Mouse (Mus musculus): ENCODE measurements at regions not wholly inside any gene's neighbourhood (a gene's known extent, or its start where the extent isn't known, plus 50 kb on each side); places are given as distances from the start of the nearest gene placed in this dataset.

- ATAC-seq (ENCODE audit: extremely low read depth, insufficient number of reproducible peaks, low FRiP score, poor library complexity, severe bottlenecking) = no peak
Measured at GRCm38 (mm10) chr8:116177946-116178345, 326.8 kb upstream of the Dynlrb2 start.

- no peak for ATAC-seq (ENCODE audit: extremely low read depth, insufficient number of reproducible peaks, low FRiP score, poor library complexity, severe bottlenecking)
Measured at GRCm38 (mm10) chr8:116174891-116175290, 329.9 kb upstream of the Dynlrb2 start.

GRCm38 (mm10) chr8:116173961-116174360, 330.8 kb upstream of the Dynlrb2 start:
- ATAC-seq (ENCODE audit: extremely low read depth, insufficient number of reproducible peaks, low FRiP score, poor library complexity, severe bottlenecking) = no peak

- ATAC-seq (ENCODE audit: extremely low read depth, insufficient number of reproducible peaks, low FRiP score, poor library complexity, severe bottlenecking) = no peak
Measured at GRCm38 (mm10) chr8:116167874-116168273, 336.9 kb upstream of the Dynlrb2 start.

- no peak for ATAC-seq (ENCODE audit: extremely low read depth, insufficient number of reproducible peaks, low FRiP score, poor library complexity, severe bottlenecking)
Measured at GRCm38 (mm10) chr8:116164989-116165299, 339.8 kb upstream of the Dynlrb2 start.

GRCm38 (mm10) chr8:116164190-116164988, 340.4 kb upstream of the Dynlrb2 start:
- no peak for ATAC-seq (ENCODE audit: extremely low read depth, insufficient number of reproducible peaks, low FRiP score, poor library complexity, severe bottlenecking)

- ATAC-seq (ENCODE audit: extremely low read depth, insufficient number of reproducible peaks, low FRiP score, poor library complexity, severe bottlenecking) = no peak
Measured at GRCm38 (mm10) chr8:116160932-116161331, 343.8 kb upstream of the Dynlrb2 start.

- ATAC-seq (ENCODE audit: extremely low read depth, insufficient number of reproducible peaks, low FRiP score, poor library complexity, severe bottlenecking) = no peak
Measured at GRCm38 (mm10) chr8:116143687-116144573, 360.8 kb upstream of the Dynlrb2 start.

GRCm38 (mm10) chr8:116141363-116141762, 363.4 kb upstream of the Dynlrb2 start:
- ATAC-seq (ENCODE audit: extremely low read depth, insufficient number of reproducible peaks, low FRiP score, poor library complexity, severe bottlenecking) = no peak

GRCm38 (mm10) chr8:116139934-116140333, 364.8 kb upstream of the Dynlrb2 start:
- ATAC-seq (ENCODE audit: extremely low read depth, insufficient number of reproducible peaks, low FRiP score, poor library complexity, severe bottlenecking) = no peak

GRCm38 (mm10) chr8:116137765-116138164, 367.0 kb upstream of the Dynlrb2 start:
- no peak for ATAC-seq (ENCODE audit: extremely low read depth, insufficient number of reproducible peaks, low FRiP score, poor library complexity, severe bottlenecking)

GRCm38 (mm10) chr8:116133503-116133902, 371.3 kb upstream of the Dynlrb2 start:
- ATAC-seq (ENCODE audit: extremely low read depth, insufficient number of reproducible peaks, low FRiP score, poor library complexity, severe bottlenecking) = no peak

GRCm38 (mm10) chr8:116133084-116133483, 371.7 kb upstream of the Dynlrb2 start:
- ATAC-seq (ENCODE audit: extremely low read depth, insufficient number of reproducible peaks, low FRiP score, poor library complexity, severe bottlenecking) = no peak

- ATAC-seq (ENCODE audit: extremely low read depth, insufficient number of reproducible peaks, low FRiP score, poor library complexity, severe bottlenecking) = no peak
Measured at GRCm38 (mm10) chr8:116120067-116120466, 384.7 kb upstream of the Dynlrb2 start.

- ATAC-seq (ENCODE audit: extremely low read depth, insufficient number of reproducible peaks, low FRiP score, poor library complexity, severe bottlenecking) = no peak
Measured at GRCm38 (mm10) chr8:116117919-116118318, 386.9 kb upstream of the Dynlrb2 start.

GRCm38 (mm10) chr8:116116625-116117024, 388.1 kb upstream of the Dynlrb2 start:
- ATAC-seq (ENCODE audit: extremely low read depth, insufficient number of reproducible peaks, low FRiP score, poor library complexity, severe bottlenecking) = no peak

GRCm38 (mm10) chr8:116115811-116116372, 388.9 kb upstream of the Dynlrb2 start:
- no peak for ATAC-seq (ENCODE audit: extremely low read depth, insufficient number of reproducible peaks, low FRiP score, poor library complexity, severe bottlenecking)

GRCm38 (mm10) chr8:116114978-116115377, 389.8 kb upstream of the Dynlrb2 start:
- no peak for ATAC-seq (ENCODE audit: extremely low read depth, insufficient number of reproducible peaks, low FRiP score, poor library complexity, severe bottlenecking)

GRCm38 (mm10) chr8:116114502-116114901, 390.3 kb upstream of the Dynlrb2 start:
- no peak for ATAC-seq (ENCODE audit: extremely low read depth, insufficient number of reproducible peaks, low FRiP score, poor library complexity, severe bottlenecking)

GRCm38 (mm10) chr8:116111168-116111567, 393.6 kb upstream of the Dynlrb2 start:
- ATAC-seq (ENCODE audit: extremely low read depth, insufficient number of reproducible peaks, low FRiP score, poor library complexity, severe bottlenecking) = no peak

Data from neutrophil, adult 5-6 weeks (primary cell).